Mouse (Mus musculus) neural tube, embryonic 13.5 days (tissue): Measurements from ENCODE around the gene Kiz. TPM values are rescaled to one million over a fixed set of nuclear protein-coding genes. Genes with fewer than 3 reads are reported as not detected.
A peak's percentile ranks its signal among the peaks of the same experiment; 100 is the strongest.

Experiments
- ATAC-seq: fragments of 200-750 bp; cut with Nextera tagmentation; 2 replicates; pipeline ENCODE4 v1.8.0; 2017; ENCODE audit warnings: low read depth, mild to moderate bottlenecking, moderate TSS enrichment, moderate library complexity
- H3K27ac ChIP-seq: fragments of 300-500 bp; sonication (generic); replicated peaks from 2 replicates; pipeline ENCODE4 v1.5.1; 2015; ENCODE audit warnings: moderate library complexity, mild to moderate bottlenecking, inconsistent platforms
- H3K27me3 ChIP-seq: fragments of 300-500 bp; sonication (generic); 2 replicates; pipeline ENCODE4 v1.6.1; 2015; ENCODE audit warnings: mild to moderate bottlenecking, inconsistent platforms
- H3K36me3 ChIP-seq: fragments of 300-500 bp; sonication (generic); 2 replicates; pipeline ENCODE4 v1.6.1; 2015; ENCODE audit warnings: mild to moderate bottlenecking, inconsistent platforms
- H3K4me1 ChIP-seq: fragments of 300-500 bp; sonication (generic); replicated peaks from 2 replicates; pipeline ENCODE4 v1.6.1; 2015; ENCODE audit warnings: inconsistent platforms
- H3K4me2 ChIP-seq: fragments of 300-500 bp; sonication (generic); 2 replicates; pipeline ENCODE4 v1.6.1; 2015; ENCODE audit warnings: inconsistent platforms, mild to moderate bottlenecking, moderate library complexity
- H3K4me3 ChIP-seq: fragments of 300-500 bp; sonication (generic); 2 replicates; pipeline ENCODE4 v1.5.1; 2015; ENCODE audit warnings: mild to moderate bottlenecking, inconsistent platforms
- H3K9ac ChIP-seq: fragments of 300-500 bp; sonication (generic); 2 replicates; pipeline ENCODE4 v1.6.1; 2015; ENCODE audit warnings: moderate library complexity, mild to moderate bottlenecking, inconsistent platforms
- H3K9me3 ChIP-seq: fragments of 300-500 bp; sonication (generic); 2 replicates; pipeline ENCODE4 v1.6.1; 2016; ENCODE audit warnings: inconsistent platforms
- WGBS: fragments of 180-500 bp; shearing (Covaris S2); methylation state at CpG from one replicate; pipeline ENCODE4 v1.1.7; 2015; 5-methylcytosine and 5-hydroxymethylcytosine counted together
- polyA plus RNA-seq: library from polyadenylated mRNA; unstranded; fragments of >200 nt; fragmentation: Nextera tagmentation; extraction: Ambion mirVana; gene quantifications from 2 replicates; pipeline ENCODE4 v1.2.1, GENCODE M21; 2015

Kiz gene
- polyA plus RNA-seq, 1 experiment from 2014 or later: 36.4 TPM

DNA sequence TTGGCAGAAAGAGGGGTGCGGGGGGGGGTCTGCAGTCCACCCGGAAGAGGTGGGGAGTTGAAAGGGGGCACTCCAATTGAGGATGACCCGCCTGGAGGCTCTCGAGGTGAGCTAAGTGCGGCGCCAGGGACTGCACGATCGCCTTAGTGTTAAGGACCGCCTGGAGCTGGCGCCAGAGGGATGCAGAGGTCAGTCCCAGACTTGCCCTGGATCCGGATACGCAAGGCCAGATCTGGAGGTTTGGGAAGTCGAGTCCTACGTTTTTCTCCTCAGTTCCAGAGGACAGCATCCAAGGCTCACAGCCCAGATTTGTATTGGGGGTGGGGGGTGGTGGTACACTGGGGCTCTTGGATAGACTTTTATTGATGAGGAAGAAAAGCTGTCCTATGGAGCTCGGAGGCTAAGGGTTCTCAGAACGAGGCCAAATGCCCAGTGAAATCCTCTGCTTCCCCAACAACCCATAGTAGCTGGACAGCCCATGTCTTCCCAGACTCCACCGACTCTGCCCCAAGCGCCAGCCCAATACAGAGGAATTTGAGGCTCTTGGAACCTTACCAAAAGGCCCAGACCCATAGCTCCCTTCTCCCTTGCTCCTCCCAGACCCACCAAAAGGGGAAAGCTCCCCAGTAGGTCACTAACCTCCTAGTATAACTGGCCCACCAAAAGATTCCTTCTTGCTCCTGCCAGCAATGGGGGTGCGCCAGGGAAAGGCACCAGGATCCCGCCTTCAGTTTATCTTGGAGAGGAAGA, 20.2 kb upstream of the Kiz start:
- no peaks in the 10 kb centered on the region for H3K9me3 ChIP-seq
- peak overlapping the region; percentile 59 for H3K9ac ChIP-seq
- no peaks in the 10 kb centered on the region for H3K36me3 ChIP-seq
- ATAC-seq: peak; percentile 13
- H3K27ac ChIP-seq: peak overlapping the region; percentile 90
- peak overlapping the region; percentile 55 for H3K4me2 ChIP-seq
- H3K4me1 ChIP-seq: peaks cover 62% of the 10 kb centered on the region
- WGBS: 2% methylated on average over 20 of the region's 20 CpGs
- peaks cover 83% of the 10 kb centered on the region for H3K27me3 ChIP-seq
- H3K4me3 ChIP-seq: peak overlapping the region; percentile 36

- Histone ChIP-seq H3K27me3 (peaks cover 84% of the 10 kb centered on the region), H3K36me3 (no peaks in the 10 kb centered on the region), H3K4me2 (peak overlapping the region; percentile 55), H3K4me3 (peak overlapping the region; percentile 36), H3K9ac (peak overlapping the region; percentile 59), H3K9me3 (no peaks in the 10 kb centered on the region), H3K27ac (peak overlapping the region; percentile 90), H3K4me1 (peaks cover 62% of the 10 kb centered on the region)
- WGBS: 4% methylated on average over 13 of the region's 13 CpGs
- ATAC-seq: no peak
Observed at GRCm38 (mm10) chr2:146836246-146836645, 19.4 kb upstream of the Kiz start.

DNA sequence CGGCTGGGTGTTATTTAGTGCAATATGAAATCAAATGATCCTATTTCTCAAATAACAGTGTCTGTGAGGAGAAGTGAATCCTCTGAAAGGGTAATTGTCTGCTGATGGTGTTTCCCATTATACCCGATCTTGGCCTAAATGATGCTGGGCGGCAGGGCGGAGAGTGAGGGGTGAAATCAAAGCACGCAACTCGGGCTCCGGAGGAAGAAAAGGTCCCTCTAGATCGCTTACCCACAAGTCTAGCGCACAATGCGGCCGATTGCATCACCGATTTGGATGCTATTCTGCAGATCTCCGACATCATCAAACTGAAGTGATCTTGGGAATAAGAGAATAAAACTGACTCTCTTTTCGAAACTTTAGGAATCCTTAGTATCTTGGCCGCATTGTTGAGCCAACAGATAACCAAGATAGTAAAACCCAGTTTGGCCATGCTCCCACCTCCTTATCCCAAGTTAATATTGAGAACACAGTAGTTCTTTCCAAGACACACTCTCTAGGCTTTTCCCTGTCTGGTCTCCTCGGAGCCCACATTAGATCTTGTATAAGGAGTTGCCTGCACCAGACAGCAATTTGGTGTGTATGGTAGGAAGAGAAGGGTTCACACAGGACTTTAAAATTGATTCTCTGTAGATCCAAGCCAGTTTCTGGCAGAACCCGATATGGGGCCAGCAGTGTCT, 18.7 kb upstream of the Kiz start:
- Histone ChIP-seq H3K4me2 (peak overlapping the region; percentile 55), H3K9ac (peak overlapping the region; percentile 59), H3K27ac (peak overlapping the region; percentile 90), H3K27me3 (peaks cover 87% of the 10 kb centered on the region), H3K4me3 (peak overlapping the region; percentile 36), H3K36me3 (no peaks in the 10 kb centered on the region), H3K9me3 (no peaks in the 10 kb centered on the region), H3K4me1 (peaks cover 62% of the 10 kb centered on the region)
- WGBS: 3% methylated on average over 17 of the region's 17 CpGs
- ATAC-seq: no peak

- H3K27me3 ChIP-seq: peaks cover 87% of the 10 kb centered on the region
- peak overlapping the region; percentile 59 for H3K9ac ChIP-seq
- peak overlapping the region; percentile 36 for H3K4me3 ChIP-seq
- no peaks in the 10 kb centered on the region for H3K36me3 ChIP-seq
- peaks cover 60% of the 10 kb centered on the region for H3K4me1 ChIP-seq
- WGBS: 3% methylated on average over 1 of the region's 1 CpGs
- H3K27ac ChIP-seq: peak overlapping the region; percentile 90
- peak overlapping the region; percentile 55 for H3K4me2 ChIP-seq
- H3K9me3 ChIP-seq: no peaks in the 10 kb centered on the region
- no peak for ATAC-seq
Observed at GRCm38 (mm10) chr2:146837653-146838052, 18.0 kb upstream of the Kiz start.

GRCm38 (mm10) chr2:146838596-146839302, 16.9 kb upstream of the Kiz start:
- Histone ChIP-seq H3K4me3 (peak overlapping the region; percentile 38), H3K9ac (peak overlapping the region; percentile 69), H3K4me1 (peaks cover 49% of the 10 kb centered on the region), H3K27me3 (peaks cover 90% of the 10 kb centered on the region), H3K9me3 (no peaks in the 10 kb centered on the region), H3K27ac (peak overlapping the region; percentile 90), H3K4me2 (peak overlapping the region; percentile 55), H3K36me3 (no peaks in the 10 kb centered on the region)
- 2% methylated on average over 30 of the region's 30 CpGs for WGBS
- no peak for ATAC-seq

DNA sequence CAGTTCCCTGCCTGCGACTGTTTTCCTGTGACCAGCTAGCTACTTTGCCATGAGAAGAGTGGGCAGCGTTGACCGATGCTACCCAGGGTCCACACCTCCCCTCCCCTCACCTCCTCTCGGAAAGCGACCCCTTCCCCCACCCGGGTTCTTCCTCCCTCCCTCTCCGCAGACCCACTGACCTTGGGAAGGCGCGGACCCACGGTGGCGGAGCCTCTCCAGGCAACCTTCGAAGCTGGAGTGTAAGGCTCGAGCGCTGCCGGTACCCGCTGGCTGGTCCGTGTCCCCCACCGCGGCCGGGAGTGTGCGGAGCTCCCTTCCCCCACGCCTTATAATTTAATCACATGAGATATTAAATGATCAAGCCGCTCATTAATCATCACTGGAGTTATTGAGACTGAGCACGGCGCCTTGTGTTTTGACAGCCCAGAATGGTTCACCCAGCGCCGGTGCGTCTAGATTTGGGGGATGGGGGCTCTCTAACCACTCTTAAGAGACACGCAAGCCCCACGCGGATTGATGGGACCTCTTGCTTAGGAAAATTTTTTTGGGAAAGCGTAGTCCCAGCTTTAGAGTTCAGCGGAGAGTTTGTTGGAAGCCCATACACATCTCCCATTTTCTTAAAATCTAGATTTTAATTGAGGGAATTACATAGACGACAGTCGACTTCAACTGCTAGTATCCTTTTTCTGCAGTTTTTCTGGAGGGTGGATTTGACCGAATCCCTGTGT, 16.2 kb upstream of the Kiz start:
- Histone ChIP-seq H3K4me3 (peak overlapping the region; percentile 38), H3K9ac (peak overlapping the region; percentile 69), H3K9me3 (no peaks in the 10 kb centered on the region), H3K4me2 (peak overlapping the region; percentile 55), H3K36me3 (no peaks in the 10 kb centered on the region), H3K27ac (peak overlapping the region; percentile 90), H3K27me3 (peaks cover 96% of the 10 kb centered on the region), H3K4me1 (peaks cover 42% of the 10 kb centered on the region)
- 0 out of 2 replicates have a peak, but pooled peaks have one; percentile 13 for ATAC-seq
- 2% methylated on average over 36 of the region's 36 CpGs for WGBS

GRCm38 (mm10) chr2:146847863-146848262, 7.8 kb upstream of the Kiz start:
- WGBS: 91% methylated on average over 2 of the region's 2 CpGs

GRCm38 (mm10) chr2:146856120-146856519, 456 bp downstream of the Kiz start:
- Histone ChIP-seq H3K4me1 (no peaks in the 10 kb centered on the region; the same call in 1 of the 2 replicates), H3K27me3 (no peaks in the 10 kb centered on the region), H3K9ac (peak overlapping the region; percentile 84), H3K9me3 (no peaks in the 10 kb centered on the region), H3K36me3 (no peaks in the 10 kb centered on the region), H3K4me3 (peak overlapping the region; percentile 88), H3K27ac (peak overlapping the region; percentile 81), H3K4me2 (peak overlapping the region; percentile 70)
- peak; percentile 64 for ATAC-seq
- WGBS: 7% methylated on average over 11 of the region's 11 CpGs

More at GRCm38 (mm10) chr2:146847863-146848262, 7.8 kb upstream of the Kiz start:
- ATAC-seq: no peak
- Histone ChIP-seq H3K36me3 (no peaks in the 10 kb centered on the region), H3K4me1 (no peaks in the 10 kb centered on the region), H3K27me3 (peaks cover 32% of the 10 kb centered on the region), H3K27ac (no peak overlapping the region), H3K9me3 (no peaks in the 10 kb centered on the region), H3K4me2 (no peak overlapping the region), H3K9ac (no peak overlapping the region), H3K4me3 (no peak overlapping the region)

- WGBS: 64% methylated on average over 4 of the region's 4 CpGs
- no peaks in the 10 kb centered on the region for H3K27me3 ChIP-seq
- no peak overlapping the region for H3K27ac ChIP-seq
- H3K4me2 ChIP-seq: peak overlapping the region; percentile 70; the same call in 1 of the 2 replicates
- H3K4me1 ChIP-seq: no peaks in the 10 kb centered on the region; the same call in 1 of the 2 replicates
- H3K36me3 ChIP-seq: no peaks in the 10 kb centered on the region
- H3K4me3 ChIP-seq: no peak overlapping the region
- no peaks in the 10 kb centered on the region for H3K9me3 ChIP-seq
- no peak overlapping the region for H3K9ac ChIP-seq
- no peak for ATAC-seq
Observed at GRCm38 (mm10) chr2:146856853-146857252, 1.2 kb downstream of the Kiz start.

- H3K27me3 ChIP-seq: no peaks in the 10 kb centered on the region
- peaks cover 18% of the 10 kb centered on the region for H3K36me3 ChIP-seq
- H3K4me2 ChIP-seq: no peak overlapping the region
- 69% methylated on average over 3 of the region's 3 CpGs for WGBS
- no peak overlapping the region for H3K9ac ChIP-seq
- H3K4me1 ChIP-seq: no peaks in the 10 kb centered on the region
- H3K9me3 ChIP-seq: no peaks in the 10 kb centered on the region
- H3K4me3 ChIP-seq: no peak overlapping the region
- no peak overlapping the region for H3K27ac ChIP-seq
- ATAC-seq: no peak
Observed at GRCm38 (mm10) chr2:146865781-146866180, 10.1 kb downstream of the Kiz start.
